7 mouse cellular contexts compared by ENCODE assay signal in genomic region chr2:71529511-71530351, GRCm38 (mm10). TPM values are rescaled to one million over a fixed set of nuclear protein-coding genes. Genes with fewer than 3 reads are reported as not detected.
A peak's percentile ranks its signal among the peaks of the same experiment; 100 is the strongest.
DNase-seq lines count a peak whose midpoint lies in the region; ATAC-seq and TF ChIP-seq lines count a peak whose summit lies in the region.

No protein-coding gene starts in this region.

- H3K36me3 ChIP-seq in G1E (replicated peaks): peaks cover 11% of the 10 kb centered on the region
- no peaks in the 10 kb centered on the region for H3K36me3 ChIP-seq in forebrain, embryonic 13.5 days (ENCODE audit: poor library complexity, severe bottlenecking)
- H3K36me3 ChIP-seq in small intestine, adult 2 months (ENCODE audit: control insufficient read depth, insufficient read depth, low read length): no peaks in the 10 kb centered on the region

- WGBS in forebrain, embryonic 13.5 days: under 1% methylated on average over 58 of the region's 60 CpGs
- WGBS in small intestine, adult 2 months: under 1% methylated on average over 60 of the region's 60 CpGs

- peak overlapping the region; percentile 76 for H3K4me3 ChIP-seq in G1E (ENCODE audit: low read depth, low read length)
- peak overlapping the region; percentile 60 for H3K4me3 ChIP-seq in forebrain, embryonic 13.5 days
- H3K4me3 ChIP-seq in left cerebral cortex, adult 2 months: peak overlapping the region; percentile 24
- peak overlapping the region; percentile 51 for H3K4me3 ChIP-seq in small intestine, adult 2 months (ENCODE audit: low read depth, low read length)

- no peaks in the 10 kb centered on the region for H3K9me3 ChIP-seq in G1E (replicated peaks)
- no peaks in the 10 kb centered on the region for H3K9me3 ChIP-seq in forebrain, embryonic 13.5 days (replicated peaks)

- H3K9ac ChIP-seq in forebrain, embryonic 13.5 days: peak overlapping the region; percentile 87

- peaks cover 63% of the 10 kb centered on the region for H3K4me1 ChIP-seq in G1E (ENCODE audit: insufficient read depth, low read depth, low read length)
- H3K4me1 ChIP-seq in forebrain, embryonic 13.5 days: peaks cover 32% of the 10 kb centered on the region
- peaks cover 17% of the 10 kb centered on the region for H3K4me1 ChIP-seq in small intestine, adult 2 months (ENCODE audit: control insufficient read depth, insufficient read depth, insufficient read length, low read length)

- peak overlapping the region; percentile 77 for H3K4me2 ChIP-seq in forebrain, embryonic 13.5 days

- peaks cover 61% of the 10 kb centered on the region for H3K27me3 ChIP-seq in G1E (ENCODE audit: insufficient read depth, low read length)
- peaks cover 96% of the 10 kb centered on the region for H3K27me3 ChIP-seq in forebrain, embryonic 13.5 days
- peaks cover 84% of the 10 kb centered on the region for H3K27me3 ChIP-seq in small intestine, adult 2 months (ENCODE audit: control insufficient read depth, insufficient read depth, low read length)

- TF ChIP-seq CTCF in G1E (IDR thresholded peaks at IDR 0.05; ENCODE audit: low read depth, low read length): no peak
- no peak for TF ChIP-seq CTCF in left cerebral cortex, adult 2 months (IDR thresholded peaks at IDR 0.05)
- no peak for TF ChIP-seq CTCF in small intestine, adult 2 months (IDR thresholded peaks at IDR 0.05; ENCODE audit: extremely low read depth, insufficient read length, insufficient replicate concordance, low read depth, low read length)

- intact Hi-C loops in heart, postnatal 25 days (cut with DNase I): loop anchor here (2.0 to 5.0 kb wide), 2 partner anchors 17 to 77 kb away; partner anchors contain the start of genes Dlx2 and Metap1d
- intact Hi-C loops in left cerebral cortex, adult 2 months (cut with DNase I): loop anchor here (5.0 kb wide), 2 partner anchors 967 to 1748 kb away; no protein-coding TSS in a partner anchor

- DNase-seq in G1E (ENCODE audit: low spot score): peak; percentile 99
- peak; percentile 89 for DNase-seq in adrenal gland, postnatal 10 days
- peak; percentile 56 for DNase-seq in heart, postnatal 25 days (ENCODE audit: low spot score)
- DNase-seq in left cerebral cortex, adult 2 months (ENCODE audit: extremely low spot score in 1 of 2, low spot score in 2 of 2): peak; percentile 55 to 74

- H3K27ac ChIP-seq in forebrain, embryonic 13.5 days: peak overlapping the region; percentile 98
- H3K27ac ChIP-seq in left cerebral cortex, adult 2 months: peak overlapping the region; percentile 32; the same call in 1 of the 2 replicates
- no peak overlapping the region for H3K27ac ChIP-seq in small intestine, adult 2 months (ENCODE audit: insufficient read depth, low read depth, low read length)

- no peak for TF ChIP-seq POLR2A in small intestine, adult 2 months (IDR thresholded peaks at IDR 0.05; ENCODE audit: low read depth, low read length)

- ATAC-seq in G1E (ENCODE audit: extremely low read depth, insufficient number of reproducible peaks, low FRiP score, poor library complexity, severe bottlenecking): peak; percentile 93
- peak; percentile 84 for ATAC-seq in forebrain, embryonic 13.5 days
- ATAC-seq in megakaryocyte, adult 5-6 weeks (ENCODE audit: poor library complexity, severe bottlenecking): peak; percentile 78

RNA-seq across cellular contexts. Expression of gene Dlx1, which starts 1.8 kb away (rescaled TPM):
- total RNA-seq in G1E (2014; fragmentation: Nextera tagmentation): 2.8 and 3.0 TPM in 2 replicates
- 0.41 and 0.98 TPM in 2 replicates for total RNA-seq in G1E (2017)
- 2.4 and 3.4 TPM in 2 replicates for polyA plus RNA-seq in G1E (2012)
- under 1 TPM; 0.24 to 0.45 TPM for total RNA-seq in adrenal gland, postnatal 10 days (2021)
- polyA plus RNA-seq in forebrain, embryonic 13.5 days (2015; fragmentation: Nextera tagmentation; extraction: Ambion mirVana): 278 and 287 TPM in 2 replicates
- total RNA-seq in heart, postnatal 25 days (2021): under 1 TPM; 0.14 to 0.99 TPM
- total RNA-seq in left cerebral cortex, adult 2 months (2021): 10 to 100 TPM; 21.1 to 25.3 TPM
- total RNA-seq in megakaryocyte, adult 5-6 weeks (2015): not detected in 2 replicates
- not detected in 2 replicates for total RNA-seq in megakaryocyte, adult 5-6 weeks (2017)
- polyA plus RNA-seq in small intestine, adult 2 months (2012; rRNA removed): 0.14 and 0.32 TPM in 2 replicates

RNA-seq across cellular contexts. Expression of gene Dlx2, which starts 16.8 kb away (rescaled TPM):
- total RNA-seq in G1E (2014; fragmentation: Nextera tagmentation) (not detected in 2 replicates), G1E (2017) (not detected in 2 replicates)
- not detected in 2 replicates for polyA plus RNA-seq in G1E (2012)
- under 1 TPM; 0.09 to 0.24 TPM for total RNA-seq in adrenal gland, postnatal 10 days (2021)
- polyA plus RNA-seq in forebrain, embryonic 13.5 days (2015; fragmentation: Nextera tagmentation; extraction: Ambion mirVana): 71.0 and 83.2 TPM in 2 replicates
- total RNA-seq in heart, postnatal 25 days (2021): not detected
- 1 to 10 TPM; 5.7 to 6.9 TPM for total RNA-seq in left cerebral cortex, adult 2 months (2021)
- not detected in 2 replicates for total RNA-seq in megakaryocyte, adult 5-6 weeks (2015)
- total RNA-seq in megakaryocyte, adult 5-6 weeks (2017): not detected in 2 replicates
- 0.15 and 0.33 TPM in 2 replicates for polyA plus RNA-seq in small intestine, adult 2 months (2012; rRNA removed)

Comparison
In these comparisons a context has a peak if more than half of its experiments do, and no peak if none do; other contexts are left out.
1. H3K4me3 ChIP-seq: peak in every context shown above with its lines; median percentile 76 in G1E; 60 in forebrain, embryonic 13.5 days; 51 in small intestine, adult 2 months; 24 in left cerebral cortex, adult 2 months.
2. RNA of gene Dlx1, which starts 1.8 kb away (total RNA-seq): 21.1 to 25.3 TPM in left cerebral cortex, adult 2 months; 0.41 to 3.0 TPM in G1E, 0.14 to 0.99 TPM in heart, postnatal 25 days, 0.24 to 0.45 TPM in adrenal gland, postnatal 10 days and not detected in megakaryocyte, adult 5-6 weeks; every median in the first group is over 4 times any median in the second.
3. RNA of gene Dlx2, which starts 16.8 kb away (total RNA-seq): 5.7 to 6.9 TPM in left cerebral cortex, adult 2 months; 0.09 to 0.24 TPM in adrenal gland, postnatal 10 days, not detected in G1E, not detected in heart, postnatal 25 days and not detected in megakaryocyte, adult 5-6 weeks; every median in the first group is over 4 times any median in the second.
4. Peak in every context shown above with its lines, with median percentiles within 50 percentile points of each other: ATAC-seq and DNase-seq.